Mouse (Mus musculus): ENCODE data around the gene Fgb. TPM values are rescaled to one million over a fixed set of nuclear protein-coding genes. Genes with fewer than 3 reads are reported as not detected.

Gene Fgb
- polyA plus RNA-seq, 1 experiment from 2014 or later: 0.14 TPM

DNA sequence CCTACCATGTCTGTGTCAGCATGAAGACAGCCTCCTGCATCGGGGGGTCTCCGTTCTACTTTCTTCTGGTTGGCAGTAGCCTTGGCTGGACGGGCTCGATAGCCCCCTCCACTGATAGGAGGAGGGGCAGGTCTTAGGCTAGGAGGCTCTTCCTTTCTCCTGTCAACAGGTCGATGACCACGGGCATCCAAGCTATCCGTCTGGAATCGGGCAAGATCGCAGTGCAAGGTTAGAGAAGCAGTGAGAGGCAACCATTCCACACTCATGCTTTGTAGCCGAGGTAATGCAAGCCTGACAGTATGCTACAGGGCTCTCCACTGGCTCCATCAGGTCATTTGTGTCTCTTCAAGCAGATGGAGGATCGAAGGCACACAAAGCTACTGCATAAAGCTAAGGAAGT lies 3.0 kb downstream of the Fgb start:
- WGBS: 85% methylated on average over 11 of the region's 11 CpGs
- no peak for ATAC-seq (replicated peaks; ENCODE audit: insufficient number of reproducible peaks, low FRiP score, low TSS enrichment, low read depth)

DNA sequence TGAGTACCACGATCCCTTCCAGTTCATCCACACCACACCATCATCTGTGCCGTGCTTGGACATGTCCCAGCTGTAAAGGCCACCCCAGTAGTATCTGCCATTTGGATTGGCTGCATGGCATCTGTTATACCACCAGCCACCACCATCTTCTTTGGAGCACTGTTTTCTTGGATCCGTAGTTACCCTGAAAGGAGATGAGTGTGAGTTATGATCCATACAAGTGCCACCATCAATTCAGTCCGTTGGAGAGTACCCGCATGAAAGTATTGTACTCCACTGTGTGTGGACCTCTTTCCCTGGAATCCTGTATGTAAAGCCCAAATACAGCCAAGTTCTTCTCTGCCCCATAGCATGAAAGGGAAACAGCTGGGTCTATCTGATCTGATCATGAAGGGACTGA lies 7.2 kb downstream of the Fgb start:
- no peaks in the 10 kb centered on the region for H3K36me3 ChIP-seq (replicated peaks; ENCODE audit: control insufficient read depth, insufficient read depth, low read depth, low read length)
- DNase-seq (ENCODE audit: low spot score) (no peak), ATAC-seq (replicated peaks; ENCODE audit: insufficient number of reproducible peaks, low FRiP score, low TSS enrichment, low read depth) (no peak)
- no peak overlapping the region for H3K4me3 ChIP-seq (ENCODE audit: low read depth, low read length)
- WGBS: 90% methylated on average over 5 of the region's 5 CpGs
- H3K9me3 ChIP-seq (replicated peaks; ENCODE audit: control insufficient read depth, low read length): no peaks in the 10 kb centered on the region
- H3K9ac ChIP-seq (replicated peaks; ENCODE audit: low read length): no peak overlapping the region
- H3K27me3 ChIP-seq (ENCODE audit: control insufficient read depth, insufficient read depth, low read length): no peaks in the 10 kb centered on the region
- H3K4me1 ChIP-seq (ENCODE audit: control insufficient read depth, insufficient read depth, low read length): no peaks in the 10 kb centered on the region
- no peak overlapping the region for H3K4me2 ChIP-seq (ENCODE audit: low read depth, low read length)
- no peak overlapping the region for H3K27ac ChIP-seq (replicated peaks; ENCODE audit: low read depth, low read length)

More for the DNA sequence above, 3.0 kb downstream of the Fgb start:
- Histone ChIP-seq H3K9ac (replicated peaks; ENCODE audit: low read length) (no peak overlapping the region), H3K4me1 (ENCODE audit: control insufficient read depth, insufficient read depth, low read length) (no peaks in the 10 kb centered on the region), H3K36me3 (replicated peaks; ENCODE audit: control insufficient read depth, insufficient read depth, low read depth, low read length) (no peaks in the 10 kb centered on the region), H3K27me3 (ENCODE audit: control insufficient read depth, insufficient read depth, low read length) (no peaks in the 10 kb centered on the region), H3K4me2 (ENCODE audit: low read depth, low read length) (no peak overlapping the region), H3K4me3 (ENCODE audit: low read depth, low read length) (no peak overlapping the region), H3K9me3 (replicated peaks; ENCODE audit: control insufficient read depth, low read length) (no peaks in the 10 kb centered on the region), H3K27ac (replicated peaks; ENCODE audit: low read depth, low read length) (no peak overlapping the region)
- DNase-seq (ENCODE audit: low spot score): no peak

GRCm38 (mm10) chr3:83039666-83040065 lies 10.0 kb downstream of the Fgb start:
- Histone ChIP-seq H3K27ac (replicated peaks; ENCODE audit: low read depth, low read length) (no peak overlapping the region), H3K9ac (replicated peaks; ENCODE audit: low read length) (no peak overlapping the region), H3K27me3 (ENCODE audit: control insufficient read depth, insufficient read depth, low read length) (no peaks in the 10 kb centered on the region), H3K4me3 (ENCODE audit: low read depth, low read length) (no peak overlapping the region), H3K4me1 (ENCODE audit: control insufficient read depth, insufficient read depth, low read length) (no peaks in the 10 kb centered on the region), H3K9me3 (replicated peaks; ENCODE audit: control insufficient read depth, low read length) (no peaks in the 10 kb centered on the region), H3K36me3 (replicated peaks; ENCODE audit: control insufficient read depth, insufficient read depth, low read depth, low read length) (no peaks in the 10 kb centered on the region), H3K4me2 (ENCODE audit: low read depth, low read length) (no peak overlapping the region)
- ATAC-seq (replicated peaks; ENCODE audit: insufficient number of reproducible peaks, low FRiP score, low TSS enrichment, low read depth) (no peak), DNase-seq (ENCODE audit: low spot score) (no peak)
- 72% methylated on average over 4 of the region's 4 CpGs for WGBS

GRCm38 (mm10) chr3:83038865-83039264 lies 10.8 kb downstream of the Fgb start:
- H3K27me3 ChIP-seq (ENCODE audit: control insufficient read depth, insufficient read depth, low read length): no peaks in the 10 kb centered on the region
- H3K27ac ChIP-seq (replicated peaks; ENCODE audit: low read depth, low read length): no peak overlapping the region
- no peaks in the 10 kb centered on the region for H3K4me1 ChIP-seq (ENCODE audit: control insufficient read depth, insufficient read depth, low read length)
- DNase-seq (ENCODE audit: low spot score): no peak
- H3K9ac ChIP-seq (replicated peaks; ENCODE audit: low read length): no peak overlapping the region
- H3K4me3 ChIP-seq (ENCODE audit: low read depth, low read length): no peak overlapping the region
- H3K36me3 ChIP-seq (replicated peaks; ENCODE audit: control insufficient read depth, insufficient read depth, low read depth, low read length): no peaks in the 10 kb centered on the region
- no peak for ATAC-seq (replicated peaks; ENCODE audit: insufficient number of reproducible peaks, low FRiP score, low TSS enrichment, low read depth)
- H3K4me2 ChIP-seq (ENCODE audit: low read depth, low read length): no peak overlapping the region
- H3K9me3 ChIP-seq (replicated peaks; ENCODE audit: control insufficient read depth, low read length): no peaks in the 10 kb centered on the region
- 76% methylated on average over 2 of the region's 2 CpGs for WGBS

- Histone ChIP-seq H3K4me2 (ENCODE audit: low read depth, low read length) (no peak overlapping the region), H3K4me1 (ENCODE audit: control insufficient read depth, insufficient read depth, low read length) (no peaks in the 10 kb centered on the region), H3K27me3 (ENCODE audit: control insufficient read depth, insufficient read depth, low read length) (no peaks in the 10 kb centered on the region), H3K9me3 (replicated peaks; ENCODE audit: control insufficient read depth, low read length) (no peaks in the 10 kb centered on the region), H3K27ac (replicated peaks; ENCODE audit: low read depth, low read length) (no peak overlapping the region), H3K4me3 (ENCODE audit: low read depth, low read length) (no peak overlapping the region), H3K9ac (replicated peaks; ENCODE audit: low read length) (no peak overlapping the region), H3K36me3 (replicated peaks; ENCODE audit: control insufficient read depth, insufficient read depth, low read depth, low read length) (no peaks in the 10 kb centered on the region)
- 73% methylated on average over 8 of the region's 8 CpGs for WGBS
- ATAC-seq (replicated peaks; ENCODE audit: insufficient number of reproducible peaks, low FRiP score, low TSS enrichment, low read depth): no peak
- no peak for DNase-seq (ENCODE audit: low spot score)
These were observed 15.9 kb downstream of the Fgb start for GRCm38 (mm10) chr3:83033801-83034200.

- Histone ChIP-seq H3K9me3 (replicated peaks; ENCODE audit: control insufficient read depth, low read length) (no peaks in the 10 kb centered on the region), H3K36me3 (replicated peaks; ENCODE audit: control insufficient read depth, insufficient read depth, low read depth, low read length) (no peaks in the 10 kb centered on the region), H3K4me2 (ENCODE audit: low read depth, low read length) (peak overlapping the region; percentile 14), H3K4me3 (ENCODE audit: low read depth, low read length) (no peak overlapping the region), H3K4me1 (ENCODE audit: control insufficient read depth, insufficient read depth, low read length) (no peaks in the 10 kb centered on the region), H3K27ac (replicated peaks; ENCODE audit: low read depth, low read length) (no peak overlapping the region), H3K27me3 (ENCODE audit: control insufficient read depth, insufficient read depth, low read length) (no peaks in the 10 kb centered on the region), H3K9ac (replicated peaks; ENCODE audit: low read length) (no peak overlapping the region)
- ATAC-seq (replicated peaks; ENCODE audit: insufficient number of reproducible peaks, low FRiP score, low TSS enrichment, low read depth): peak; percentile 72
- 37% methylated on average over 13 of the region's 13 CpGs for WGBS
- peak; percentile 23 for DNase-seq (ENCODE audit: low spot score)
These were observed 16.8 kb downstream of the Fgb start for GRCm38 (mm10) chr3:83032746-83033308.

DNA sequence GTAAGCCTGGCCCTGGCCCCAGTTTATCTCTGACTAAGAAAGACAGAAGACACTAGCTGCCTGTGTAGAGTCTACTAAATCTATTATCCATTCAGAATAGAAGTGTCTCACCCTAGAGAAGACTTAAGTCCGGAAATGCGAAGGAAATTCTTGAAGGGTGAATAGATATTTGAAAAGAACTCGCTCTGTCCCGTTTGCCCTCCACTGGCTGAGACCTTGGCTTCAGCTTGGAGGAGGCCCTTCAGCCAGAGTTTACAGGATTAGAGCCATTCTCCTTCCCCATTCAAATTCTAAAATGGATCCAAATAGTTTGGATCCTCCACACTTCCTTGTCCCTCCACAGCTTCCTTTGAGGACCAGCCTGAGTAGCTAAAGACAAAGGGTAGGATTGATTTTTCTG lies 19.3 kb downstream of the Fgb start:
- Histone ChIP-seq H3K4me1 (ENCODE audit: control insufficient read depth, insufficient read depth, low read length) (no peaks in the 10 kb centered on the region), H3K4me3 (ENCODE audit: low read depth, low read length) (no peak overlapping the region), H3K36me3 (replicated peaks; ENCODE audit: control insufficient read depth, insufficient read depth, low read depth, low read length) (no peaks in the 10 kb centered on the region), H3K9me3 (replicated peaks; ENCODE audit: control insufficient read depth, low read length) (no peaks in the 10 kb centered on the region), H3K27ac (replicated peaks; ENCODE audit: low read depth, low read length) (no peak overlapping the region), H3K4me2 (ENCODE audit: low read depth, low read length) (no peak overlapping the region), H3K27me3 (ENCODE audit: control insufficient read depth, insufficient read depth, low read length) (no peaks in the 10 kb centered on the region), H3K9ac (replicated peaks; ENCODE audit: low read length) (no peak overlapping the region)
- ATAC-seq (replicated peaks; ENCODE audit: insufficient number of reproducible peaks, low FRiP score, low TSS enrichment, low read depth) (no peak), DNase-seq (ENCODE audit: low spot score) (no peak)
- 74% methylated on average over 4 of the region's 4 CpGs for WGBS

DNA sequence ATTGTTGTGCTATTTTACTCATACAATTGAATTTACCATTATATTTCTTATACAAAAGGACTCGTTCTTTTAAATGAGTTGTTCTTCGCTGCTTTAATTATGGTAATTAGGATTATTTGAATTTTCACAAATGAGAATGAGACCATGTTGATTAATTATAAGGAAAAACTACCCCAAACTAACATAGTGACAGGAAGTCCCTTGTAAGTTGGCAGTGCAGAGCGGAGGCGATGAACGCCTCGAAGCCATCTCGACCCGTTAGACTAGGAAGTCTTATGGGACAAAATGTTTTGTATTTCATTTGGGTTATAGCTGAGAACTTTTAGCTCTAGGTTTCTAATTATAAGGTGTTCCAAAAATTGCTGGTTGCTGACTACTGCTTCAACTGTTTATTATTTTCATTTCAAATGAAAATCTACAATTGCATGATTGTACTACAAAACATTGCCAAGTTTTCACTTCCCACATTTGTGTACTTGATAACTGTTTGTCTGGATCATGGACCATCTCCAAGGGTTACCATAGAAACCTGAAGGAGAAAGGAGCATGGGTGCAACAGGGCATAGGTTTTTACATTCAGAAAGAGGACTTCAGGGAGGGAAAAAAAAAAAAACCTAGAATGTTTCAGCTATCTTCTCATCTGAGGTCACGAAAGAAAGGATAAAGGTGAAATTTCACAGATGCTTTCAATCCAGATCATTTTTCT lies 22.0 kb downstream of the Fgb start:
- H3K36me3 ChIP-seq (replicated peaks; ENCODE audit: control insufficient read depth, insufficient read depth, low read depth, low read length): no peaks in the 10 kb centered on the region
- DNase-seq (ENCODE audit: low spot score) (no peak), ATAC-seq (replicated peaks; ENCODE audit: insufficient number of reproducible peaks, low FRiP score, low TSS enrichment, low read depth) (no peak)
- no peak overlapping the region for H3K9ac ChIP-seq (replicated peaks; ENCODE audit: low read length)
- no peak overlapping the region for H3K4me3 ChIP-seq (ENCODE audit: low read depth, low read length)
- no peak overlapping the region for H3K27ac ChIP-seq (replicated peaks; ENCODE audit: low read depth, low read length)
- H3K4me1 ChIP-seq (ENCODE audit: control insufficient read depth, insufficient read depth, low read length): no peaks in the 10 kb centered on the region
- 87% methylated on average over 9 of the region's 9 CpGs for WGBS
- no peak overlapping the region for H3K4me2 ChIP-seq (ENCODE audit: low read depth, low read length)
- H3K27me3 ChIP-seq (ENCODE audit: control insufficient read depth, insufficient read depth, low read length): no peaks in the 10 kb centered on the region
- no peaks in the 10 kb centered on the region for H3K9me3 ChIP-seq (replicated peaks; ENCODE audit: control insufficient read depth, low read length)

All from embryonic facial prominence, embryonic 11.5 days (tissue).